Mouse (Mus musculus) urinary bladder, postnatal 14 days (tissue): ENCODE measurements at regions not wholly inside any gene's neighbourhood (a gene's known extent, or its start where the extent isn't known, plus 50 kb on each side); places are given as distances from the start of the nearest gene placed in this dataset.
A peak's percentile ranks its signal among the peaks of the same experiment; 100 is the strongest.

Experiments used
- DNase-seq: peaks from one replicate; pipeline ENCODE4 v3.0.0; 2021; ENCODE audit warnings: low spot score

- DNase-seq = no peak
Measured at GRCm38 (mm10) chr4:153321085-153321484, 161.5 kb downstream of the Ajap1 start.

GRCm38 (mm10) chr4:153320602-153321001 is 162.0 kb downstream of the Ajap1 start:
- DNase-seq = no peak

GRCm38 (mm10) chr4:153316964-153317724 is 165.5 kb downstream of the Ajap1 start:
- DNase-seq = no peak

GRCm38 (mm10) chr4:153316519-153316918 is 166.1 kb downstream of the Ajap1 start:
- DNase-seq = no peak

GRCm38 (mm10) chr4:153313961-153314360 is 168.7 kb downstream of the Ajap1 start:
- no peak for DNase-seq

GRCm38 (mm10) chr4:153311574-153311973 is 171.0 kb downstream of the Ajap1 start:
- no peak for DNase-seq

GRCm38 (mm10) chr4:153310641-153311040 is 172.0 kb downstream of the Ajap1 start:
- no peak for DNase-seq

- DNase-seq = no peak
Measured at GRCm38 (mm10) chr4:153303521-153303920, 179.1 kb downstream of the Ajap1 start.

- DNase-seq = no peak
Measured at GRCm38 (mm10) chr4:153302855-153303254, 179.8 kb downstream of the Ajap1 start.

GRCm38 (mm10) chr4:153298277-153298676 is 184.3 kb downstream of the Ajap1 start:
- DNase-seq = peak; percentile 7

- DNase-seq = no peak
Measured at GRCm38 (mm10) chr4:153294828-153295227, 187.8 kb downstream of the Ajap1 start.

GRCm38 (mm10) chr4:153293137-153293536 is 189.5 kb downstream of the Ajap1 start:
- no peak for DNase-seq

GRCm38 (mm10) chr4:153288362-153288761 is 194.2 kb downstream of the Ajap1 start:
- no peak for DNase-seq

GRCm38 (mm10) chr4:153284209-153284608 is 198.4 kb downstream of the Ajap1 start:
- DNase-seq = no peak

GRCm38 (mm10) chr4:153276571-153276970 is 206.0 kb downstream of the Ajap1 start:
- DNase-seq = no peak

- DNase-seq = no peak
Measured at GRCm38 (mm10) chr4:153271376-153271775, 211.2 kb downstream of the Ajap1 start.

GRCm38 (mm10) chr4:153263216-153263805 is 219.3 kb downstream of the Ajap1 start:
- DNase-seq = no peak

GRCm38 (mm10) chr4:153260941-153261557 is 221.6 kb downstream of the Ajap1 start:
- no peak for DNase-seq

- no peak for DNase-seq
Measured at GRCm38 (mm10) chr4:153251943-153252342, 230.7 kb downstream of the Ajap1 start.

- no peak for DNase-seq
Measured at GRCm38 (mm10) chr4:153251311-153251710, 231.3 kb downstream of the Ajap1 start.

GRCm38 (mm10) chr4:153236680-153237079 is 245.9 kb downstream of the Ajap1 start:
- no peak for DNase-seq

GRCm38 (mm10) chr4:153233762-153234161 is 248.8 kb downstream of the Ajap1 start:
- DNase-seq = no peak

GRCm38 (mm10) chr4:153229221-153229620 is 253.4 kb downstream of the Ajap1 start:
- DNase-seq = no peak
